Mouse (Mus musculus) CH12.LX (cell line): ENCODE results near the gene Dazap1. TPM values are rescaled to one million over a fixed set of nuclear protein-coding genes. Genes with fewer than 3 reads are reported as not detected.

Source experiments
- DNase-seq: peaks from one replicate; pipeline ENCODE4 v3.0.0-alpha.2; 2013; ENCODE audit errors: extremely low read depth
- H3K27ac ChIP-seq: 2 replicates; pipeline ENCODE4 v1.5.1; 2012; ENCODE audit warnings: low read depth, mild to moderate bottlenecking, control low read depth, moderate library complexity; ENCODE audit not compliant: insufficient read depth
- H3K27me3 ChIP-seq: replicated peaks from 2 replicates; pipeline ENCODE3; 2012; ENCODE audit warnings: inconsistent platforms
- H3K36me3 ChIP-seq, 2 experiments: replicated peaks in 1 of 2; 2 replicates each; pipeline versions ENCODE3 to v1.6.1; 2012; ENCODE audit warnings: inconsistent platforms in 1 of 2, low read length in 1 of 2, mild to moderate bottlenecking in 1 of 2, mixed read lengths in 1 of 2, moderate library complexity in 1 of 2; ENCODE audit not compliant: control insufficient read depth in 1 of 2, insufficient read depth in 1 of 2
- H3K4me1 ChIP-seq, 2 experiments: 2 replicates each; pipeline ENCODE4 v1.6.1; 2012; ENCODE audit warnings: inconsistent platforms in 1 of 2, moderate library complexity in 1 of 2; ENCODE audit not compliant: insufficient read depth in 2 of 2, control insufficient read depth in 1 of 2
- H3K4me2 ChIP-seq: 2 replicates; pipeline ENCODE4 v1.6.1; 2012; ENCODE audit warnings: low read depth, mild to moderate bottlenecking, control low read depth; ENCODE audit not compliant: poor library complexity, insufficient read depth, severe bottlenecking
- H3K4me3 ChIP-seq, 3 experiments: fragments of 150-350 bp in 1 of 3; sonication (generic) in 1 of 3; replicated peaks in 1 of 3; 2 replicates each; pipeline versions ENCODE3 to v1.5.1; 2011 to 2012; ENCODE audit warnings: low read depth in 2 of 3, low read length in 2 of 3, mild to moderate bottlenecking in 2 of 3, moderate library complexity in 2 of 3, control low read depth in 1 of 3, improper control_type of control experiment in 1 of 3, inconsistent platforms in 1 of 3, mixed read lengths in 1 of 3; ENCODE audit not compliant: poor library complexity in 1 of 3
- H3K79me2 ChIP-seq: replicated peaks from 2 replicates; pipeline ENCODE4 v1.6.1; 2012; ENCODE audit warnings: mild to moderate bottlenecking, moderate library complexity; ENCODE audit not compliant: control insufficient read depth, poor library complexity, insufficient read depth, severe bottlenecking; ENCODE audit errors: extremely low read depth
- H3K9ac ChIP-seq: 2 replicates; pipeline ENCODE4 v1.6.1; 2012; ENCODE audit warnings: low read depth, mild to moderate bottlenecking, control low read depth, moderate library complexity; ENCODE audit not compliant: insufficient read depth
- H3K9me3 ChIP-seq: replicated peaks from 2 replicates; pipeline ENCODE3; 2012; ENCODE audit warnings: low read length, inconsistent platforms, mixed read lengths
- BHLHE40 ChIP-seq: IDR thresholded peaks from 2 replicates; pipeline ENCODE4 v1.6.1; 2011; ENCODE audit warnings: mild to moderate bottlenecking, low read depth, low read length, improper control_type of control experiment
- CHD1 ChIP-seq: IDR thresholded peaks from 2 replicates; pipeline ENCODE4 v1.6.1; 2012; ENCODE audit warnings: low read depth, low read length, improper control_type of control experiment, inconsistent platforms
- CHD2 ChIP-seq: IDR thresholded peaks from 2 replicates; pipeline ENCODE4 v1.6.1; 2011; ENCODE audit warnings: low read length, improper control_type of control experiment
- CTCF ChIP-seq, 2 experiments: IDR thresholded peaks in 1 of 2; conservative IDR thresholded peaks in 1 of 2; 2 replicates each; pipeline ENCODE4 v1.5.1; 2011 to 2012; ENCODE audit warnings: low read depth in 2 of 2, low read length in 2 of 2, improper control_type of control experiment in 1 of 2, inconsistent platforms in 1 of 2, mild to moderate bottlenecking in 1 of 2, moderate library complexity in 1 of 2
- E2F4 ChIP-seq: IDR thresholded peaks from 2 replicates; pipeline ENCODE4 v1.6.1; 2011; ENCODE audit warnings: low read depth, low read length, improper control_type of control experiment; ENCODE audit not compliant: insufficient replicate concordance
- ELF1 ChIP-seq: IDR thresholded peaks from 2 replicates; pipeline ENCODE4 v1.6.1; 2014; ENCODE audit warnings: low read depth, mild to moderate bottlenecking, inconsistent platforms, low read length, improper control_type of control experiment
- EP300 ChIP-seq: IDR thresholded peaks from 2 replicates; pipeline ENCODE4 v1.6.1; 2011; ENCODE audit warnings: low read length, improper control_type of control experiment
- GABPA ChIP-seq: IDR thresholded peaks from 2 replicates; pipeline ENCODE4 v1.6.1; 2012; ENCODE audit warnings: low read depth, low read length, improper control_type of control experiment, inconsistent platforms; ENCODE audit not compliant: insufficient replicate concordance
- HCFC1 ChIP-seq: IDR thresholded peaks from 2 replicates; pipeline ENCODE4 v1.6.1; 2012; ENCODE audit warnings: low read depth, mild to moderate bottlenecking, inconsistent platforms, low read length, improper control_type of control experiment
- IRF4 ChIP-seq: IDR thresholded peaks from 2 replicates; pipeline ENCODE4 v1.6.1; 2014; ENCODE audit warnings: low read depth, mild to moderate bottlenecking, inconsistent platforms, low read length, improper control_type of control experiment
- JUN ChIP-seq: IDR thresholded peaks from 2 replicates; pipeline ENCODE4 v1.6.1; 2011; ENCODE audit warnings: low read depth, mild to moderate bottlenecking, low read length, improper control_type of control experiment, moderate library complexity; ENCODE audit not compliant: insufficient read depth
- JUND ChIP-seq: conservative IDR thresholded peaks from 2 replicates; pipeline ENCODE4 v1.6.1; 2011; ENCODE audit warnings: low read depth, low read length, improper control_type of control experiment
- KAT2A ChIP-seq: IDR thresholded peaks from 2 replicates; pipeline ENCODE4 v1.6.1; 2012; ENCODE audit warnings: low read length, improper control_type of control experiment, inconsistent platforms; ENCODE audit not compliant: insufficient replicate concordance
- MAX ChIP-seq: IDR thresholded peaks from 2 replicates; pipeline ENCODE4 v1.6.1; 2011; ENCODE audit warnings: low read length, improper control_type of control experiment
- MAZ ChIP-seq: IDR thresholded peaks from 2 replicates; pipeline ENCODE4 v1.6.1; 2012; ENCODE audit warnings: low read depth, mild to moderate bottlenecking, inconsistent platforms, low read length, improper control_type of control experiment, moderate library complexity
- MEF2A ChIP-seq: IDR thresholded peaks from 2 replicates; pipeline ENCODE4 v1.6.1; 2014; ENCODE audit warnings: low read depth, mild to moderate bottlenecking, inconsistent platforms, low read length, improper control_type of control experiment, borderline replicate concordance
- MXI1 ChIP-seq: IDR thresholded peaks from 2 replicates; pipeline ENCODE4 v1.6.1; 2011; ENCODE audit warnings: mild to moderate bottlenecking, low read depth, low read length, improper control_type of control experiment
- NRF1 ChIP-seq: IDR thresholded peaks from 2 replicates; pipeline ENCODE4 v1.6.1; 2014; ENCODE audit warnings: low read depth, mild to moderate bottlenecking, inconsistent platforms, low read length, improper control_type of control experiment, moderate library complexity
- PAX5 ChIP-seq: IDR thresholded peaks from 2 replicates; pipeline ENCODE4 v1.6.1; 2012; ENCODE audit warnings: low read length, inconsistent platforms, mixed read lengths
- POLR2A ChIP-seq: IDR thresholded peaks from 2 replicates; pipeline ENCODE4 v1.6.1; 2011; ENCODE audit warnings: low read depth, mild to moderate bottlenecking, improper control_type of control experiment, low read length
- POLR2AphosphoS2 ChIP-seq: IDR thresholded peaks from 2 replicates; pipeline ENCODE4 v1.6.1; 2011; ENCODE audit warnings: low read depth, low read length, improper control_type of control experiment
- RAD21 ChIP-seq: IDR thresholded peaks from 2 replicates; pipeline ENCODE4 v1.6.1; 2011; ENCODE audit warnings: low read depth, mild to moderate bottlenecking, low read length, improper control_type of control experiment, moderate library complexity
- RCOR1 ChIP-seq: conservative IDR thresholded peaks from 2 replicates; pipeline ENCODE4 v1.6.1; 2012; ENCODE audit warnings: low read depth, mild to moderate bottlenecking, inconsistent platforms, low read length, improper control_type of control experiment
- SIN3A ChIP-seq: IDR thresholded peaks from 2 replicates; pipeline ENCODE4 v1.6.1; 2012; ENCODE audit warnings: low read length, improper control_type of control experiment, inconsistent platforms
- SMC3 ChIP-seq: IDR thresholded peaks from 2 replicates; pipeline ENCODE4 v1.6.1; 2011; ENCODE audit warnings: low read depth, low read length, improper control_type of control experiment
- TBP ChIP-seq: conservative IDR thresholded peaks from 2 replicates; pipeline ENCODE4 v1.6.1; 2011; ENCODE audit warnings: low read depth, low read length, improper control_type of control experiment
- TCF12 ChIP-seq: IDR thresholded peaks from 2 replicates; pipeline ENCODE4 v1.6.1; 2014; ENCODE audit warnings: low read depth, mild to moderate bottlenecking, inconsistent platforms, low read length, improper control_type of control experiment
- UBTF ChIP-seq: IDR thresholded peaks from 2 replicates; pipeline ENCODE4 v1.6.1; 2012; ENCODE audit warnings: low read depth, mild to moderate bottlenecking, inconsistent platforms, low read length, improper control_type of control experiment, moderate library complexity
- USF1 ChIP-seq: IDR thresholded peaks from 2 replicates; pipeline ENCODE4 v1.6.1; 2014; ENCODE audit warnings: low read depth, mild to moderate bottlenecking, inconsistent platforms, low read length, improper control_type of control experiment
- USF2 ChIP-seq: conservative IDR thresholded peaks from 2 replicates; pipeline ENCODE4 v1.6.1; 2011; ENCODE audit warnings: low read depth, low read length, improper control_type of control experiment
- ZC3H11A ChIP-seq: IDR thresholded peaks from 2 replicates; pipeline ENCODE4 v1.6.1; 2012; ENCODE audit warnings: low read depth, mild to moderate bottlenecking, inconsistent platforms, low read length, improper control_type of control experiment
- ZKSCAN1 ChIP-seq: IDR thresholded peaks from 2 replicates; pipeline ENCODE4 v1.6.1; 2012; ENCODE audit warnings: low read depth, inconsistent platforms, low read length, improper control_type of control experiment, borderline replicate concordance
- ZMIZ1 ChIP-seq: IDR thresholded peaks from 2 replicates; pipeline ENCODE4 v1.6.1; 2012; ENCODE audit warnings: low read depth, mild to moderate bottlenecking, inconsistent platforms, low read length, improper control_type of control experiment
- ZNF384 ChIP-seq: IDR thresholded peaks from 2 replicates; pipeline ENCODE4 v1.6.1; 2012; ENCODE audit warnings: low read depth, low read length, improper control_type of control experiment, inconsistent platforms
- dilution Hi-C: fragments of 300-500 bp; cut with MboI; formaldehyde crosslinking; loops from 2 replicates; pipeline ENCODE4 v1.14.3; 2020; ENCODE audit warnings: low sequenced_read_pairs; ENCODE audit not compliant: extremely low pct_unique_long_range_greater_than_20kb, extremely low pct_ligation_motif_present
- in situ Hi-C: fragments of 300-500 bp; cut with MboI; formaldehyde crosslinking; loops from 3 replicates; pipeline ENCODE4 v1.14.3; 2019; ENCODE audit warnings: low sequenced_read_pairs, low pct_ligation_motif_present, low pct_unique_long_range_greater_than_20kb, mixed read lengths
- polyA plus RNA-seq: library from polyadenylated mRNA; unstranded; fragments of >175 nt; gene quantifications from 2 replicates; pipeline ENCODE4 v1.2.1, GENCODE M21; 2012; ENCODE audit warnings: low read depth; ENCODE audit not compliant: insufficient read length
- total RNA-seq, 2 experiments: library from RNA; depleted of rRNA; stranded (reverse); fragments of 300-350 nt in 1 of 2; fragments of >200 nt in 1 of 2; gene quantifications; 2 replicates each; pipeline ENCODE4 v1.2.3; 2012 to 2014

The Dazap1 gene
- total and polyA plus RNA-seq, 3 experiments = 162 to 236 (median 187) TPM

DNA sequence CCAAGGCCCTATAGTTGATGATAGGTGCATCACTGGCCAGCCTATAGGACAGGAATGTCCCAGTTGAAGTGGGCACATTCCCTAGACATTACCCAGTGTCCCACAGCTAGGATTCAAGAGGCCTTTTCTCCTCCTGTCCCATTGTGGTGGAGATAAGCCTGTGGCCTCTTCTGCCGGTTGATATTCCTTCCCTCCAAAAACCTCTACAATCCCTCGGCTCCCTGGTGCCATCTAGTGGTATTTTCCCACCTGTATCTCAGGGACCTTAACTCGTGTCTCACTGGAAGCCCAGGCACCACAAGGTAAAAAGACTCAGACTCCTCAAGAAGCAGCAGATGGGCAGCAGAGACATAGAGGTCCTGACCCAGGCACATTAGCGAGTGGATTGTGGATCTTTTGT, 15.7 kb upstream of the Dazap1 start:
- peak; percentile 79 for DNase-seq
- peaks cover 3 to 20% of the 10 kb centered on the region in 2 experiments for H3K4me1 ChIP-seq
- dilution Hi-C loops = no loop called here
- TF ChIP-seq SIN3A = peak; percentile 57
- no peak for TF ChIP-seq GABPA
- no peak for TF ChIP-seq UBTF
- no peak for TF ChIP-seq ZNF384
- no peak for TF ChIP-seq TBP
- TF ChIP-seq CHD1 = no peak
- TF ChIP-seq POLR2A = no peak
- TF ChIP-seq SMC3 = peak; percentile 90
- no peak for TF ChIP-seq NRF1
- TF ChIP-seq E2F4 = 0 out of 2 replicates have a peak, but pooled peaks have one; percentile 63
- TF ChIP-seq ELF1 = no peak
- peak; percentile 38; the same call in 1 of the 2 replicates for TF ChIP-seq MXI1
- TF ChIP-seq JUN = no peak
- no peak for TF ChIP-seq ZMIZ1
- no peak for TF ChIP-seq EP300
- TF ChIP-seq USF1 = no peak
- no peak for TF ChIP-seq PAX5
- TF ChIP-seq MAX = peak; percentile 37; the same call in 1 of the 2 replicates
- no peak for TF ChIP-seq RCOR1
- TF ChIP-seq USF2 = no peak
- TF ChIP-seq ZC3H11A = peak; percentile 44
- TF ChIP-seq TCF12 = no peak
- TF ChIP-seq JUND = no peak
- TF ChIP-seq KAT2A = no peak
- no peak for TF ChIP-seq ZKSCAN1
- TF ChIP-seq RAD21 = peak; percentile 82
- no peak for TF ChIP-seq MEF2A
- TF ChIP-seq MAZ = 0 out of 2 replicates have a peak, but pooled peaks have one; percentile 52
- no peak for TF ChIP-seq HCFC1
- TF ChIP-seq POLR2AphosphoS2 = no peak
- peak; percentile 21; the same call in 1 of the 2 replicates for TF ChIP-seq IRF4
- no peak for TF ChIP-seq BHLHE40
- peak; percentile 72 to 95 for TF ChIP-seq CTCF (conservative IDR thresholded peaks at IDR 0.05 in 1 of 2, IDR thresholded peaks at IDR 0.05 in 1 of 2; ENCODE audit: low read depth in 2 of 2, low read length in 2 of 2)
- no peak for TF ChIP-seq CHD2
- H3K27ac ChIP-seq = no peak overlapping the region
- H3K9me3 ChIP-seq = no peaks in the 10 kb centered on the region
- peaks cover 38 to 49% of the 10 kb centered on the region in 2 experiments for H3K36me3 ChIP-seq
- no peak overlapping the region for H3K4me3 ChIP-seq
- peaks cover 11% of the 10 kb centered on the region for H3K79me2 ChIP-seq
- H3K4me2 ChIP-seq = no peak overlapping the region
- H3K27me3 ChIP-seq = no peaks in the 10 kb centered on the region
- no peak overlapping the region for H3K9ac ChIP-seq
- in situ Hi-C loops = loop anchor here (5.0 kb wide), 1 partner anchor 68 kb away; the partner anchor contains the start of gene Efna2
